Comparison of ENCODE assay signal across 22 mouse cellular contexts in genomic region chr2:109626864-109627263, GRCm38 (mm10). TPM values are rescaled to one million over a fixed set of nuclear protein-coding genes. Genes with fewer than 3 reads are reported as not detected.
A peak's percentile ranks its signal among the peaks of the same experiment; 100 is the strongest.
DNase-seq lines count a peak whose midpoint lies in the region; ATAC-seq lines count a peak whose summit lies in the region.
"Had no signal": no experiment of that assay in that cellular context is flagged by ENCODE, and none has a peak within 500 bp of the region (broad histone marks: within the 10 kb centered on the region; RNA-seq: fewer than 3 reads in every experiment).

No protein-coding gene starts in this region.

- 33% methylated on average over 6 of the region's 6 CpGs for WGBS in kidney, embryonic 14.5 days

- H3K27ac ChIP-seq in kidney, embryonic 14.5 days (ENCODE audit: low read depth, low read length) = no peak overlapping the region
- H3K27ac ChIP-seq: embryonic facial prominence, embryonic 12.5 days; forebrain, embryonic 15.5 days; heart, embryonic 10.5 days; hindbrain, embryonic 12.5 days had no signal

- H3K36me3 ChIP-seq in kidney, embryonic 14.5 days (ENCODE audit: control insufficient read depth, insufficient read depth, low read length) = no peaks in the 10 kb centered on the region
- H3K36me3 ChIP-seq: embryonic facial prominence, embryonic 12.5 days; forebrain, embryonic 15.5 days; heart, embryonic 10.5 days; hindbrain, embryonic 12.5 days had no signal

- peak; percentile 98 for ATAC-seq in kidney, embryonic 14.5 days (ENCODE audit: low FRiP score, low TSS enrichment)
- ATAC-seq: activated CD4-positive, CD25-positive, alpha-beta regulatory T cell, adult 4 months; forebrain, embryonic 15.5 days; hindbrain, embryonic 16.5 days; inflammation-experienced regulatory T-cells, adult 6 months had no signal

- H3K4me1 ChIP-seq in kidney, embryonic 14.5 days (ENCODE audit: control insufficient read depth, insufficient read depth, low read length) = no peaks in the 10 kb centered on the region
- H3K4me1 ChIP-seq: embryonic facial prominence, embryonic 12.5 days; forebrain, embryonic 15.5 days; heart, embryonic 10.5 days had no signal

- H3K9ac ChIP-seq in kidney, embryonic 14.5 days (ENCODE audit: low read depth, low read length) = no peak overlapping the region
- H3K9ac ChIP-seq: embryonic facial prominence, embryonic 12.5 days; forebrain, embryonic 15.5 days; hindbrain, embryonic 12.5 days had no signal

- H3K27me3 ChIP-seq in kidney, embryonic 14.5 days (ENCODE audit: control insufficient read depth, insufficient read depth, low read length) = no peaks in the 10 kb centered on the region
- H3K27me3 ChIP-seq: CH12.LX; embryonic facial prominence, embryonic 12.5 days; forebrain, embryonic 15.5 days; hindbrain, embryonic 12.5 days had no signal

- no peak for DNase-seq in kidney, adult 8-10 months
- DNase-seq in ES-CJ7 (ENCODE audit: low read depth, low spot score) (peak; percentile 20), R1 (ENCODE audit: low read depth, low spot score) (peak; percentile 39)
- peak; percentile 21 for DNase-seq in brain, adult 2 months (ENCODE audit: low read depth, low spot score)
- DNase-seq in ovary, postnatal 36 days (ENCODE audit: low spot score) = no peak
- no peak for DNase-seq in cerebellum, adult 11 months
- DNase-seq: cerebellum, adult 11-12 months; cerebellum, adult 9-10 months; cerebellum, postnatal 25 days; gastrocnemius, postnatal 36 days; heart, adult 11 months; heart, postnatal 10 days; heart, postnatal 4 days had no signal

- H3K4me2 ChIP-seq in kidney, embryonic 14.5 days (replicated peaks; ENCODE audit: low read depth, low read length) = no peak overlapping the region
- H3K4me2 ChIP-seq: embryonic facial prominence, embryonic 12.5 days; forebrain, embryonic 15.5 days; hindbrain, embryonic 12.5 days had no signal

- H3K9me3 ChIP-seq in kidney, embryonic 14.5 days (ENCODE audit: control insufficient read depth, low read length) = no peaks in the 10 kb centered on the region
- H3K9me3 ChIP-seq: embryonic facial prominence, embryonic 12.5 days; forebrain, embryonic 15.5 days; heart, embryonic 10.5 days; hindbrain, embryonic 12.5 days had no signal

- no peak overlapping the region for H3K4me3 ChIP-seq in kidney, embryonic 14.5 days (ENCODE audit: low read length)
- H3K4me3 ChIP-seq: embryonic facial prominence, embryonic 12.5 days; forebrain, embryonic 15.5 days; heart, embryonic 10.5 days; hindbrain, embryonic 12.5 days had no signal

RNA-seq across cellular contexts. Expression of gene Bdnf, which starts 47.6 kb away (rescaled TPM):
- 0.67 and 0.79 TPM in 2 replicates for polyA plus RNA-seq in kidney, embryonic 14.5 days (2014; fragmentation: Nextera tagmentation; extraction: Ambion mirVana)
- polyA plus RNA-seq: inflammation-experienced regulatory T-cells, adult 6 months had no signal

Comparison
In these comparisons a context has a peak if more than half of its experiments do, and no peak if none do; other contexts are left out.
1. DNase-seq: peak in ES-CJ7 (single experiment), R1 (single experiment) and brain, adult 2 months (single experiment); none in kidney, adult 8-10 months (0 of 2), ovary, postnatal 36 days (single experiment) and cerebellum, adult 11 months (single experiment).